Mouse (Mus musculus): Measurements from ENCODE around the gene Lhx8. TPM values are rescaled to one million over a fixed set of nuclear protein-coding genes. Genes with fewer than 3 reads are reported as not detected.

The Lhx8 gene
- total RNA-seq, 2 experiments from 2014 or later = not detected

DNA sequence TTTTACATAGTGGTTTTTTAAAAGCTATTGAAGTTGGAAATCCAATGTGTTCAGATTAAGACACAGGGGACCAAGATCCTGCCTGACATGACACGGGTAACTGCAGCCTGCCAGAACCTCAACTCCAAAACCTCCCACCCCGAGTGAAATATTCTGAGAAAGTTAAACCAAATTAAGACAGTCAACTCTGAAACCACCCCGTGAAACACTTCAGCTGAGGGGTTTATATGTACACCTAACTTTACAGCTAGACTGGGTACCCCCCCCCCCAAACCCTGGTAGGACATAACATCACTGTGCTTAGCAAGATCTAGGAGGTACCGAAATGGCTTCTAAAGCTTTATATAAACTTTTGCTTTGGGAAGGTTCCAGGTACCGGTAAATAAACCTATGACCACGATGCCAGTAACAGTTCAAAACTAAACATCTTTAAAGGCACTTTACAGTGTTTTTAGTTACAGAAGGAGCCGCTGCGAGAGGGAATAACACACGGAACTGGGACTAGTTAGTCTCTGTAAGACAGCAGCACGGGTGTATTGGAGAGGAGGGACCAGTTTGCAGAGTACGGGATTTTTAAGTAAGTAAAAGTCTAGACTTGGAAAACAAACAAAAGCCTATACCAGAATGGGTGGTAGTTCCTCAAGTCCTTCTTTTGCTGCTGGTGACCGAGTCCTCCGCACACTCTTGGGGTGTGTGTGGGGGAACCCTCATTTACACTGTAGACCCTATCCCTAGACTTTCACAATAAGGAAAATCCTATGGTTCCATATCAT, 3.2 kb downstream of the Lhx8 start:
- no peak for ATAC-seq (replicated peaks; ENCODE audit: low FRiP score, poor library complexity, severe bottlenecking)

GRCm38 (mm10) chr3:154321921-154322574, 8.4 kb downstream of the Lhx8 start:
- ATAC-seq (replicated peaks; ENCODE audit: low FRiP score, poor library complexity, severe bottlenecking) = no peak

- no peak for ATAC-seq (replicated peaks; ENCODE audit: low FRiP score, poor library complexity, severe bottlenecking)
Measured at GRCm38 (mm10) chr3:154317651-154318248, 12.7 kb downstream of the Lhx8 start.

- ATAC-seq (replicated peaks; ENCODE audit: low FRiP score, poor library complexity, severe bottlenecking) = no peak
Measured at GRCm38 (mm10) chr3:154305163-154305884, 25.1 kb downstream of the Lhx8 start.

DNA sequence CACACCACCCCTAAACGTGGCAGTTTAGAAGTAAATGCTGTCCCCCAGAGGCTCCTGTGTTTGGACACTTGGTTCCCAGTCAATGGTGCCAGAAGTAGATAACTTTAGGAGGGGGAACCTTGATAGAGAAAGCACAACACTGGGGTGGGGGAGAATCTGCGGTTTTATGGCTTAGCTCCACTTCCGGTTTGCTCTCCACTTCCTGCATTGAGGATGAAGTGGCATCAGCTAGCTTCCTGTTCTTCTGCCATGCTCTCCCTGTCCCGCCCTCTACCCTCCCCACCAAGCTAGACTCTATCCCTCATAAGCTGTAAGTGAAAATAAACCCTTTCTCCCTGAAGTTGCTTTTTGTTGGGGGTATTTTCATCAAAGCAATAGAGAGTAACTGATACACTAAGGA, 29.4 kb downstream of the Lhx8 start:
- no peak for ATAC-seq (replicated peaks; ENCODE audit: low FRiP score, poor library complexity, severe bottlenecking)

DNA sequence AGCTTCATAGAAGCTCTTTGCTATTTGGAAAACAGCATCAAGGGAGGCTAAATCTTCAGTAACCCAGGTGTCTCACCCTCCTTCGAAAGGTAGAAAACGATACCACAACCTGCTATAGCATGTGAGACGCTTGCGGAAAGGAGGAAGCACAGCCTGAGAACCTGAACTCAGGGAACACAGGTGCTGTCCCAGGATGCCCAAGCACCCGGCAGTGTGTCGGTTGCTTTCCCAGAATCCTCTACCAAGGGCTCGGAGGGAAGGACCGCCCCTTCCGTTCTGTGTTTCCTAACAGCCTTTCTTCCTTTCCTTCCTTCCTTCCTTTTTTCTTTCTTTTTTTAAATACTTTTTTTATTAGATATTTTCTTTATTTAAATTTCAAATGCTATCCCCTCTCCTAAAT, 30.5 kb downstream of the Lhx8 start:
- no peak for ATAC-seq (replicated peaks; ENCODE audit: low FRiP score, poor library complexity, severe bottlenecking)

DNA sequence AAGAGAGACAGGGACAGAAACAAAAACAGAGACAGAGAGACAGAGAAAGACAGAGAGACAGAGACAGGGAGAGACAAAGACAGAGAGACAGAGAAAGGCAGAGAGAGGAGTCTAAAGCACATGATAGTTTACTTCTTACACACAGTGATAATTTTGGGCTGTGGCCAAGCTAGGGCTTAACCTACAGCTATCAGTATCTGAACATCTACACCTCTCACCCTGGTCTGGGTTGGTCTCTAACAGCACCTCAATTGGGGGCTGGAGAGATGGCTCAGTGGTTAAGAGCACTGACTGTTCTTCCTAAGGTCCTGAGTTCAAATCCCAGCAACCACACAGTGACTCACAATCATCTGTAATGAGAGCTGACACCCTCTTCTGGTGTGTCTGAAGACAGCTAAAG, 32.0 kb downstream of the Lhx8 start:
- ATAC-seq (replicated peaks; ENCODE audit: low FRiP score, poor library complexity, severe bottlenecking) = no peak

GRCm38 (mm10) chr3:154297499-154297898, 33.0 kb downstream of the Lhx8 start:
- ATAC-seq (replicated peaks; ENCODE audit: low FRiP score, poor library complexity, severe bottlenecking) = no peak

- ATAC-seq (replicated peaks; ENCODE audit: low FRiP score, poor library complexity, severe bottlenecking) = no peak
Measured at GRCm38 (mm10) chr3:154294924-154295834, 35.3 kb downstream of the Lhx8 start.

DNA sequence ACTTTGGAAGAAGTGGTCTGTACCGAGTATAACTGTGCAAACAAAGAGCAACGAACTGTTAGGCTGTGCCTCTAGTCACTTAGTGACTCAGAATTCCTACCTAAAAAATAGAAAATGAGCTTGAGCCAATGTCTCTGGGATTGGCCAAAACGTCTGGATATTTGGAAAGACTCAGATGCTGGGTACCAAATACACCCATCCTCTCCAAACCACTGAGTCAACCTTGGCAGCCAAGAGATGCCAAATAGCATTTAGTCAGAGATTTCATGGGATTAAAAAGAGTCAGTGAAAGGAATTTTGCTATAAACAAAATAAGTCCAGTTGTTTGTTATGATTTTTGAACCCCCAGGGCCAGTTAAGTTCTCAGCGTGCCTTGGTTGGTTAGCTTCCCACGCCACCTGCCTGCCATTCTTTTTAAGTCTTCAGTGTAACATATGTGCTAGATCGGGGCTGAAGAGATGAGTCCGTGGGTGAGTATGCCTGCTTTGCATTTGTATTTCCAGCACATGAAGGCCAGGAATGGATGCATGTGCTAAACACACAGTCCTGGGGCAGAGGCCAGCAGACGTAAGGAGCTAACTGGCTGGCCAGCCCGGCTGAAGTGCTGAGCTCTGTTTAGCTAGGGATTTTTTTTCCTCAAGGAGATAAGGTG, 36.5 kb downstream of the Lhx8 start:
- no peak for ATAC-seq (replicated peaks; ENCODE audit: low FRiP score, poor library complexity, severe bottlenecking)

GRCm38 (mm10) chr3:154292126-154292525, 38.3 kb downstream of the Lhx8 start:
- no peak for ATAC-seq (replicated peaks; ENCODE audit: low FRiP score, poor library complexity, severe bottlenecking)

DNA sequence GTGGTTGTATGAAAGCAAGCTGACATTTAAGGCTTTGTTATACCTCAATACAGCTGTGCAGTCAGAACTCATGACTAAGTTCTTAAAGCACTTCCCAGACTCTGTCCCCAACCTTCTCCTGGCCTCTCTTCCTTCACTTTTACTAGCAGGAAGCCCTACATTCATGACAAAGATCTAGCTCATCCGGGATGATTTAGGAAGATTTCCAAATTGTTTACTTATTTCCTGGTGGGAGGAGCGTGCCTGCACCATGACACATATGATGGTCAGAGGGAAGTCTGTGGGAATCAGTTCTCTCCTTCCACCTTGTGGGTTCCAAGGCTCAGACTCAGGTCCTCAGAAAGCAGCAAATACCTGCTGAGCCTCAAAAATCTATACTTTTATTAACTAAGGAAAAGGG, 40.1 kb downstream of the Lhx8 start:
- no peak for ATAC-seq (replicated peaks; ENCODE audit: low FRiP score, poor library complexity, severe bottlenecking)

DNA sequence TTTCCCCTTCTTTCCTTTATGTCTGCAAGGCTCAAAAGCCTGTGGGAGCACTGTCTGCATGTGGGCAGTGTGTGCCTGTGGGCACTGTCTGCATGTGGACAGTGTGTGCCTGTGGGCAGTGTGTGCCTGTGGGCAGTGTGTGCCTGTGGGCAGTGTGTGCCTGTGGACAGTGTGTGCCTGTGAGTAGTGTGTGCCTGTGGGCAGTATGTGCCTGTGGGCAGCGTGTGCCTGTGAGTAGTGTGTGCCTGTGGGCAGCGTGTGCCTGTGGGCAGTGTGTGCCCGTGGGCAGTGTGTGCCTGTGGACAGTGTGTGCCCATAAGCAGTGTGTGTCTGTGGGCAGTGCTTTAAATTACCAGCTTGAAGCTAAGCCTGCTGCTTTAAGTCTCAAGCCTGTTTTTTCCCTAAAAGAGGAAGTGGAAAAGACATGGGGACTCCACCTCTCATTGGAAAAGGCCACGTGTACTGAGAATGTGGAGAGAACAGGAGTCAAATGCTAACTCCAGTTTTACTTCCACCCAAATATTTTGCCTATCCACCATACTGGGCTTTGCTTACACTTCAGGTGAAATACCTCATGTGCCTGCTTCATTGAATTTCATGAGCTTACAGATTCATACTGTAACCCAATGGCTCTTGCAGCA, 41.9 kb downstream of the Lhx8 start:
- no peak for ATAC-seq (replicated peaks; ENCODE audit: low FRiP score, poor library complexity, severe bottlenecking)

DNA sequence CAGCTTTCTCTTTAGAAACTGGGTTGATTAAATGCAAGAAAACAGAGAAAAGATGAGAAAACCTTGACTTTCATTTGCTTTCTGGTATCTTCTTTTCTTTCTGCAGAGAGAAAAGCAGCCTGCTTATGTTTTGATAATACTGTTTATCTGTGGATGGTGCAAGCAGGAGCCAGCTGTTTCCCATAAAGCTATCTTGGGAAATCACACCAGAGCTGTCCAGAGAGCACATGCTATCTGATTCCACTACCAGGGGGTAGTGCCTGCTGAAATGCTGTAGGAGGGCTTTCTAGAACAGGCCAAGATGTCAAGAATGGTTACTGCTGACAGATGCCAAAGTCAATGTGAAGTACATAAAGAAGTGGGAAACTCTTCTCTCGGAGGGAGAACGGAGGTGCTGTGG, 43.2 kb downstream of the Lhx8 start:
- ATAC-seq (replicated peaks; ENCODE audit: low FRiP score, poor library complexity, severe bottlenecking) = no peak

GRCm38 (mm10) chr3:154285351-154285750, 45.1 kb downstream of the Lhx8 start:
- ATAC-seq (replicated peaks; ENCODE audit: low FRiP score, poor library complexity, severe bottlenecking) = no peak

- no peak for ATAC-seq (replicated peaks; ENCODE audit: low FRiP score, poor library complexity, severe bottlenecking)
Measured at GRCm38 (mm10) chr3:154284260-154284659, 46.2 kb downstream of the Lhx8 start.

- ATAC-seq (replicated peaks; ENCODE audit: low FRiP score, poor library complexity, severe bottlenecking) = no peak
Measured at GRCm38 (mm10) chr3:154274681-154275080, 55.8 kb downstream of the Lhx8 start.

DNA sequence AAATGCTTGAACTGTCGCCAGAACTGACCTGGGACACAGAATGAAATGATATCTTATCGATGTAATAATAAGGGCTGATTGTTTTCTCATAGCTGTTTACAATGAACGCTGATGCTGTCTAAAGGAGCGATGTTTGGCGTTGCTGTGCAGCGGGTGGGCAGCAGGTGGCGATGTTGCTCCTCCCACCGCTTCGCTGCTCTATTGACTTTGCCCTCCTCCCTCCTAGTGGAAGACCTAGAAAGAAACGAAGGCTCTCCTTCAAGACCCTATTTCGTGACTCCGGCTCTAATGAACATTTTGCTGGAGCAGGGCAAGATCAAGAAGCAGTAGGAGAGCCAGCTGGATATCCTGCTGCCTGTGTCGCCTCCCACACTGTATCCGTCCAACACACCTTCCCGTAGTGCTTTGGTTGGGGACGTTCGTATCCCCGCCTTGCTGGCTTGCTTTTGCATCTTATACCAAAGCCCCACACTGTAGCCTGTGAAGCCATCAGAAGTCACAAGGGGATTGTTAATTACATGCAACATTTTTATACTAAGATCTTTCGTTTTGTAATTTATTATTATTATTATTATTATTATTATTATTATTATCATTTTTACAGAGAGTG, 60.6 kb downstream of the Lhx8 start:
- 0 out of 2 replicates have a peak, but pooled peaks have one; percentile 49 for ATAC-seq (replicated peaks; ENCODE audit: low FRiP score, poor library complexity, severe bottlenecking)
